Mouse (Mus musculus): ENCODE measurements around the gene Tmem255b.

- TF ChIP-seq CTCF (IDR thresholded peaks at IDR 0.05; ENCODE audit: borderline replicate concordance, insufficient read depth, low read length): no peak
- no peak for TF ChIP-seq POLR2A (IDR thresholded peaks at IDR 0.05; ENCODE audit: low read depth, low read length)
Measured at GRCm38 (mm10) chr8:13475892-13476291, 40.9 kb downstream of the Tmem255b start.
